Mouse (Mus musculus): Measurements from ENCODE around the gene Itpr1.

- TF ChIP-seq POLR2A (IDR thresholded peaks at IDR 0.05; ENCODE audit: low read depth, low read length) (no peak), CTCF (IDR thresholded peaks at IDR 0.05; ENCODE audit: extremely low read depth, insufficient read length, insufficient replicate concordance, low read depth, low read length) (no peak)
These were observed 285.2 kb downstream of the Itpr1 start for GRCm38 (mm10) chr6:108498070-108498469.
